Mouse (Mus musculus) spleen, adult 2 months (tissue): ENCODE measurements around the gene Micall1. TPM values are rescaled to one million over a fixed set of nuclear protein-coding genes. Genes with fewer than 3 reads are reported as not detected.
A peak's percentile ranks its signal among the peaks of the same experiment; 100 is the strongest.

Experiments used
- DNase-seq, 2 experiments: peaks; one replicate each; pipeline versions ENCODE4 v3.0.0 to v3.0.0-alpha.2; 2012 to 2021; ENCODE audit warnings: low spot score in 2 of 2, low read depth in 1 of 2
- H3K27ac ChIP-seq: fragments of 200-500 bp; 2 replicates; pipeline ENCODE4 v1.5.1; 2012; ENCODE audit warnings: low read length, inconsistent platforms; ENCODE audit not compliant: insufficient read depth
- H3K27me3 ChIP-seq: fragments of 200-500 bp; 2 replicates; pipeline ENCODE4 v1.6.1; 2012; ENCODE audit warnings: mild to moderate bottlenecking, moderate library complexity, low read length, inconsistent platforms; ENCODE audit not compliant: control insufficient read depth, insufficient read depth
- H3K36me3 ChIP-seq: fragments of 200-500 bp; 2 replicates; pipeline ENCODE4 v1.6.1; 2012; ENCODE audit warnings: mild to moderate bottlenecking, low read length, inconsistent platforms; ENCODE audit not compliant: control insufficient read depth, insufficient read depth
- H3K4me1 ChIP-seq: fragments of 200-500 bp; 2 replicates; pipeline ENCODE4 v1.6.1; 2011; ENCODE audit warnings: inconsistent platforms; ENCODE audit not compliant: control insufficient read depth, insufficient read depth, insufficient read length
- H3K4me3 ChIP-seq: fragments of 200-500 bp; 2 replicates; pipeline ENCODE4 v1.5.1; 2011; ENCODE audit warnings: mild to moderate bottlenecking, inconsistent platforms; ENCODE audit not compliant: insufficient read depth, insufficient read length; ENCODE audit errors: extremely low read depth
- CTCF ChIP-seq: fragments of 200-500 bp; IDR thresholded peaks from 2 replicates; pipeline ENCODE4 v1.5.1; 2011; ENCODE audit warnings: mild to moderate bottlenecking, inconsistent platforms; ENCODE audit not compliant: insufficient read depth, insufficient read length, insufficient replicate concordance; ENCODE audit errors: extremely low read depth
- POLR2A ChIP-seq: fragments of 200-500 bp; IDR thresholded peaks from 2 replicates; pipeline ENCODE4 v1.6.1; 2011; ENCODE audit warnings: low read depth, low read length, inconsistent platforms
- WGBS: fragments of 180-500 bp; shearing (Covaris S2); methylation state at CpG from one replicate; pipeline ENCODE4 v1.1.7; 2018; 5-methylcytosine and 5-hydroxymethylcytosine counted together
- polyA plus RNA-seq: library from polyadenylated mRNA; depleted of rRNA; stranded (reverse); fragments of >200 nt; gene quantifications from 2 replicates; pipeline ENCODE4 v1.2.3, GENCODE M21; 2012

Micall1 gene
- polyA plus RNA-seq, 1 experiment = 20.0 TPM

DNA sequence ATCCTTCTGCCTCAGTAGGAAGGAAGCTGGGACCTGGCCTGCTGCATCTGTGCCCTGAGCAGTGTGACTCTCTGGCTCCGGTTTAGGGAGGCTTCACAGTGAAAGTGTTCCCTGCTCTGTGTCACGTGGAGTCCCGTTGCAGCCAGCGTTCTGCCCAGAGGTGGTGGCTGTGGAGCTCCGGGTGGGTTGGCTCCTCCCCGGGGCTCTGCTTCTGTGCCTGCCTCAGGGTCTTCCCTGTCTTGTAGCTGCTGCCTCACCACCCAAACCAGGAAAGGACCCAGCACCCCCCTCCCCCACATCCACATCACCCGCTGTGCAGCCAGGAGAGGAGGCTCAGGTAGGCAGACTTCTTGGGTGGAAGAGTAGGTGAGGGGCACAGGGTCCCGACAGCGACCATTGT lies 10.8 kb downstream of the Micall1 start:
- no peak for TF ChIP-seq CTCF
- TF ChIP-seq POLR2A = no peak
- WGBS = 90% methylated on average over 9 of the region's 9 CpGs
- Histone ChIP-seq H3K4me3 (no peak overlapping the region), H3K27ac (no peak overlapping the region), H3K27me3 (no peaks in the 10 kb centered on the region), H3K4me1 (no peaks in the 10 kb centered on the region), H3K36me3 (peaks cover 30% of the 10 kb centered on the region)
- no peak for DNase-seq

DNA sequence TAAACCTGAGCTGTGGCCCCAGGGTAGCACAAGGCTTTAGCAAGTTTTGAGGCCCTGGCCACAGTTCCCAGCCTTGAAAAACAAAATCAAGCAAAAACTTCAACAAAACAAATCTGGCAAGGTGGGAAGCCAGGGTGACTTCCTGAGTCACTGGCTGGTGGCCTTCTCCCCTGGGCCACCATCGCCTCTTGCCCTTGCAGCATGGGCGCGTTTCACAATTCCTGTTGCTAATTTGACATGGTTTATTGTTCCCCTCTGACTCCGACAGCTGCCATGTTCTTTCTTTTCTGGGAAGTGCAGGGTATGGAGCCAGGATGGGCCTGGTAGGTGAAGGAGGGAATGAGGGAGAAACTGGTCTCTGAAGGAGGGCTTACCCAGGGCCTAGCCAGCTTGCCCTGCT lies 13.4 kb downstream of the Micall1 start:
- WGBS = 89% methylated on average over 4 of the region's 4 CpGs
- TF ChIP-seq POLR2A (no peak), CTCF (no peak)
- H3K27me3 ChIP-seq = no peaks in the 10 kb centered on the region
- H3K36me3 ChIP-seq = peaks cover 39% of the 10 kb centered on the region
- no peaks in the 10 kb centered on the region for H3K4me1 ChIP-seq
- no peak overlapping the region for H3K4me3 ChIP-seq
- H3K27ac ChIP-seq = no peak overlapping the region
- no peak for DNase-seq

DNA sequence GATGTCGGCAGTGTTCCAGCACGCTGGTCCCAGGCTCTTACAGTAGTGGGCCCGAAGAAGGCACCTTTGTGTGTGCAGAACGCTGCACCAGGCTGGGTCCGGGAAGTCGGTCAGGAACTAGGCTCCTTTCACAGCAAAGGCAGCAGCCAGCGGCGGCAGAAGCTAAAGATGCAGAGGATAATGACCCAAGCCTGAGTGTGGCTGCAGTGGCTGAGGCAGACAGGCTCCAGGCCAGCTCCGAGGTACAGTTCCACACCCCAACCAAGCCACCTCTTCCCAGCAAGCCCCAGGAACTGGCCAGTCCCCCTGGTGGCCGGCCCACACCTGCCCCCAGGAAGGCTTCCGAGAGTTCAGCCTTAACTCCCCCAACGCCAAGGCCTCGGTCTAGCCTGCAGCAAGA lies 13.8 kb downstream of the Micall1 start:
- WGBS = 95% methylated on average over 13 of the region's 13 CpGs
- no peak for TF ChIP-seq CTCF
- TF ChIP-seq POLR2A = no peak
- DNase-seq = no peak

DNA sequence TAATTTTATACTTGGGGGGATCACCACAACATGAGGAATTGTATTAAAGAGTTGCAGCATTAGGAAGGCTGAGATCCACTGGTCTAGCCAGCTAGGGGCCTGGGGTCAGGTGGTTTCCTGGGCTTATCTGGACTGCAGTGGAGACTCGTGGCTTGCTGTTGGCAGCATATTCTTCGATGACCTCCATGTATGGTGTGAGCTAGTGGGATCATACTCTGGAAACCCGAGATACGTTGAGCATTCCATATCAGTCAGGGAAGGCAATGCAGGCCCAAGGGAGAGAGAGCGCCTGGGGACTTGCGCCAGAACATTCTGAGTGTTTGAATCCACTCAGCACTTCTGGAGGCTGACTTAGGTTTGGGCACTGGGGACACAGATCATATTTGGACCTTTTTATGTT lies 15.1 kb downstream of the Micall1 start:
- WGBS = 81% methylated on average over 6 of the region's 6 CpGs
- TF ChIP-seq POLR2A = no peak
- TF ChIP-seq CTCF = no peak
- H3K27me3 ChIP-seq = no peaks in the 10 kb centered on the region
- DNase-seq = no peak
- H3K27ac ChIP-seq = no peak overlapping the region
- H3K4me3 ChIP-seq = no peak overlapping the region
- no peaks in the 10 kb centered on the region for H3K4me1 ChIP-seq
- peaks cover 53% of the 10 kb centered on the region for H3K36me3 ChIP-seq

More for the DNA sequence above, 13.8 kb downstream of the Micall1 start:
- no peak overlapping the region for H3K27ac ChIP-seq
- H3K36me3 ChIP-seq = peaks cover 43% of the 10 kb centered on the region
- H3K4me1 ChIP-seq = no peaks in the 10 kb centered on the region
- no peaks in the 10 kb centered on the region for H3K27me3 ChIP-seq
- no peak overlapping the region for H3K4me3 ChIP-seq

DNA sequence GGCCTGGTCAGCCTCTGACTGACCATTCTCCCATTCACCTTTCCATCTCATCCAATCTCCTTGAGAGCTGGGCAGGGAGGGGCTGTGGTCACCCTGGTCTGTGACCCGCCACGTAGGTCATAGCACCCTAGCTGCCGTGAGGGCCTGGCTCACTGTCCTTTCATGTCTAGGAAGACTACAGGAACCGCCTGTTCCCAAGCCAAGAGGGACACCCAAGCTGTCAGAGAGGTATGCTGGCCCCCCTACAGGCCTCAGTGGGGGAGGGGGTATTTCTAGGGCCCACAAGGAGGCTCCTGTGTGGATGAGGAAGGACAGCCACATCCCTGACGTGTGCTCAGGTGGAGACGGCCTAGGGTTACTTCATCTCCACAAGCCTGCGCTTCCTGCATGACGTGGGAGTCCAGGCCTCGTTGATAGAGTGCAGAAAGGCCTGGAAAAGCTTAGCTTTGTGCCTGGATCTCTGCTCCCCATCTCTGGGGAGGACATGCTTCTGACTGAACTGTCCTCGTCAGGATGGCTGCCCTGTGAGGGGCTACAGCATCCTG lies 15.7 kb downstream of the Micall1 start:
- Histone ChIP-seq H3K27ac (no peak overlapping the region), H3K4me1 (no peaks in the 10 kb centered on the region), H3K4me3 (no peak overlapping the region), H3K27me3 (no peaks in the 10 kb centered on the region), H3K36me3 (peaks cover 51% of the 10 kb centered on the region)
- DNase-seq = no peak
- 91% methylated on average over 10 of the region's 10 CpGs for WGBS
- no peak for TF ChIP-seq CTCF

DNA sequence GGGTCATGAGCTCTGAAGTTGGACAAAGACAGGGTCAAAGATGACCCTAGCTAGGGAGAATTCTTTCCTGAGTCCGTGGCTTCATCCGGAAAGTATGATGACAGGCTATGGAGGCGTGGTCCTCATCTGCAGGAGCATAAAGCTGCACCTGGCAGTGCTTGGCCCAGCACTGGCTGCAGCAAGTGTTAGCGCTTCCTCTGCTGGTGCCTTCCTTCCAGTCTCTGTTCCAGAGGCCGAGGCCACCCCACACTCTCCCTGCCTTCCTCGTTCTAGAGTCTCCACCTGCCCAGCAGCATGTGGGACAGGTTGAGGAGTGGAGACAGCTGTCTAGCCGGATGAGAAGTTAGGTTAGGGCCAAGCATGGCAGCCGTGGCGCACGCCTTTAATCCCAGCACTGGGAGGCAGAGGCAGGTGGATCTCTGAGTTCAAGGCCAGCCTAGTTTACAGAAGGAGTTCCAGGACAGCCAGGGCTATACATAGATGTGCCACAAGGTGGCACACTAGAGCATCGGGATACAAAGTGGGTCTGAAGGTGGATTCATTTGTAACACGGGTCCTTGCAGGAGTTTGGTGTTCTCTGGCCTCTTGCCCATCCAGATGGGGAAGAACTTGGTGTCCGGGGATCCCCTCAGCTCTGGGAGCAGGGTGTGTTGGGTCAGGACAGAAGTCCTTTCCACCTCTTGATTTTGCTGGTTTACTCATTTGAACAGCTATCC lies 17.7 kb downstream of the Micall1 start:
- Histone ChIP-seq H3K27me3 (no peaks in the 10 kb centered on the region), H3K36me3 (peaks cover 55% of the 10 kb centered on the region), H3K4me3 (no peak overlapping the region), H3K27ac (no peak overlapping the region), H3K4me1 (no peaks in the 10 kb centered on the region)
- peak in 1 of 2 experiments; percentile 40 for DNase-seq
- WGBS = 79% methylated on average over 13 of the region's 13 CpGs
- TF ChIP-seq CTCF (peak; percentile 28; the same call in 1 of the 2 replicates), POLR2A (no peak)

DNA sequence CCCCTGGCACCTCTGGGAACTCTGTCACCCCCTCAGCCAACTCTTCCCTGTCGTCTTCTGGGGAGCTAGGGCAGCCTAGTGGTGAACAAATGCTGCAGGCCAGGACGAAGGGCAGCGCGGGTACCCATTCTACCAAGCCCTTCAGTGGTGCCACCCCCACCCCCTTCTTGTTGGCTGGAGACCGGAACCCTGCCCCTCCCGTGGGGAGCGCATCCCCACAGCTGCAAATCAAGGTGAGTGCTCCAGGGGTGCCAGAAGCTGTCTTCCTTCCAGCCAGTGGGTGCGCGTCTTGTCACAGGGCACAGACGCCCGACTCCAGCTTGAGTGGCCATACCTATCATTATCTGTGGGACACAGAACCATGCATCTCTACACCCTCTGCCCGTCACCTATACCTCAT lies 18.4 kb downstream of the Micall1 start:
- Histone ChIP-seq H3K27me3 (no peaks in the 10 kb centered on the region), H3K27ac (no peak overlapping the region), H3K4me3 (no peak overlapping the region), H3K4me1 (no peaks in the 10 kb centered on the region), H3K36me3 (peaks cover 61% of the 10 kb centered on the region)
- TF ChIP-seq CTCF (no peak), POLR2A (no peak)
- WGBS = 94% methylated on average over 12 of the region's 12 CpGs
- no peak for DNase-seq
